Mouse (Mus musculus) spleen, postnatal 10 days (tissue): ENCODE data around the gene Depdc7.

Experiments
- DNase-seq, 2 experiments: peaks; one replicate each; pipeline ENCODE4 v3.0.0; 2021 to 2022; ENCODE audit warnings: low spot score in 2 of 2

Gene Depdc7

DNA sequence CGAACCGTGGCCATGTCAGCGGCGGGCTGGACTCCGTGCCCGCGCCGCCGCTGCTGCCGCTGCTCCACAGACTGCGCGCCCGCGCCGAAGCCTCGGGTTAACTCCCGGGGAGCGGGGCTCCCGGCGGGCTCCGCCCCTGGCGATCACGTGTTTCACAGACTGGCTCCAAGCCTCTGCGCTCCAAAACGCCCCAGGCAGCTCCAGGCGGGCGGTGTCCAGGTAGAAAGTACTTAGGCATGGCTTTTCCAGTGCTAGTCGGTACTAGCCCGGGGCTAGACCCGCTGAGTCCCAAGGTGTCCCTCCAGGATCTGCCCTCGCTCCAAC lies at the start of gene Depdc7:
TSS of gene Depdc7 (minus strand) at position 138 of the 324 bp plus-strand sequence.
- DNase-seq = peak; percentile 74 to 90

DNA sequence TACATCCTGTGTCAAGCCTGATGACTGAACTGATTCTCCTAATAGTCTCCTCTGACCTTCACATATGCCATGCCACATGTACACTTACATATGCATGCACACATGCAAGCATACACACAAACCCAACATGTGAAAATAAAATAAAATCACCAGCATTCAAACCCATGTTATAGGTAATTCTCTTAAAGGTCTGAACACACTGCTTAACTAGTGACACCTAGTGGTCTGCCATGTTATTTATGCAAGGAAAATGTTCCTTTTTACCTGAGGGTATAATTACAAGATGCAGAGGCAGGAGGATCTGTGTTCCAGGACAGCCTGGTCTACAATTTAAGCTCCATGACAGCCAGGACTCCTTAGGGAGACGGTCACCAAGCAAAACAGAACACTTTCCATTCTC lies 32.1 kb upstream of the Depdc7 start:
- DNase-seq = no peak

DNA sequence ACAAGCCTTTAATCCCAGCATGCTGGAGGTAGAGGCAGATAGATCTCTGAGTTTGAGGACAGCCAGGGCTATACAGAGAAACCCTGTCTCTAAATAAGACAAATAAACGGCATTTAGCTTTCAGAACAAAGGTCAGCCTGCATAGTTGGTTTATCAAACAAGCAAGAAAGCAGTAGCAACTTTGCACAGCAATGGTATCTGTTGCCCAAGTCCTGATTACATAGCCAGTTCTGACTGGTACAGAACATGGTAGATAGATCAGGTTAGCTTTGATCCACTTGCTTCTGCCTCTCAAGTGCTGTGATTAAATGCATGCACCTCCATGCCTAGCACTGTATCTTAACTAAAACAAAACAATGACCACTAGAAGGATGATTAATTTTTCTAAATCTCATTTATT lies 26.0 kb upstream of the Depdc7 start:
- no peak for DNase-seq

DNA sequence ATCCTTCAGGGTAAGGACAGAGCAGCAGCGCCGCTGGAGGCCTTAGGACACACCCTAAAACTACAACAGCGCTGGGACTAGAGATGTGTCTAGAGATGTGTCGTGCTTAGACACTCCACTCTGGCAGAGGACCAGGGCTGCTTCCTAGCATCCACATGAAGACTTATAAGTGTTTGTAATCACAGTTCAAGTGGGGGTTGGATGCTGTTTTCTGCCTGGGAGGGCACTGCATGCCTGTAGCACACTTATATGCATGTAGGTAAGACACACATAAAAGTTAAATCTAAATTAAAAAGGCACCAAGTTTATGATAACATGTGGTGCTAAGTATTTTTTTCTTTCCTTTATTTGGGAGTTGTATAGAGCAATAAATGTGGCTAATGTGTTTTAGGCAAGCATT lies 21.3 kb upstream of the Depdc7 start:
- DNase-seq = no peak

DNA sequence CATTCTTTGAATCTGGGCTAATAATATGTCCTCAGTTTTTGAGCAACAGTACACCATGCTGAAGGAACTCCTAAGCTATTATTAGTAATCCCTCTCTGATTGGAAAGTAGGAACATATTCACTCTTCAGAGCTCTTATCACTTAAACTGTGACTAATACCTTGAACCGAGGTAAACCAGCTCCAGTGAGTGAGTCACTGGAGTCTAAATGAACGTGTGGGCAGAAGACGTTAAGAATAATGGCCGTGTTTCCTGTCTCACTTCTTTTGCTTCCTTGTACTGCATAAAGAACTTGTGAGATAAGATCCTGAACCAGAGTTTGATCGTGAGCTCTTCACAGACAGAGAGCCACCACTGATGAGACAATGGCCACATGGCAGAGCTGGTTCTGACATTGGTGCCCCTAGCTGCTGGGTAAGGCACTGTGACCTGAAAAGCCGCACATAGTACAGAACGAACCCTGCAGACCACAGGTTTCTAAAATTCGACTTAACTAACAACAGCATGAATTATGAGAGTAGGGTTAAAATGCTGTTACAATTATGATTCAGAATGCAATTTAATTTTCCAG lies 20.5 kb upstream of the Depdc7 start:
- no peak for DNase-seq

DNA sequence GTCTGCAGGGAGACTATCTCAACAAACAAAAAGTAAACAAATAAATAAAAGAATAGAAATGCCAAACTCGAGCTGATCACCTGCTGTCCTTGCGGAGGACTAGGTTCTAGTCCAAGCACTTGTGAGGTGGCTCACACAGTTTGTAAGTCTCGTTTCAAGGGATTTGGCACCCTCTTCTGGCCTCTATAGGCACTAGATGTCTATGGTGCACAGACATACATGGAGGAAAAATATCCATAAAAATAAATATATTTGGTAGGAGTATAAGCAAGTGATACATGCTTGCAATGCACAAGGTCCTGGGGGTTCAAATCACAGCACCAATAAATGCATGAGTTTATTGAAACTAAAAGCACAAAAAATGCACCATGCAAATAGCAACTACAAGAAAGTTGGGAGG lies 7.9 kb upstream of the Depdc7 start:
- DNase-seq = no peak

DNA sequence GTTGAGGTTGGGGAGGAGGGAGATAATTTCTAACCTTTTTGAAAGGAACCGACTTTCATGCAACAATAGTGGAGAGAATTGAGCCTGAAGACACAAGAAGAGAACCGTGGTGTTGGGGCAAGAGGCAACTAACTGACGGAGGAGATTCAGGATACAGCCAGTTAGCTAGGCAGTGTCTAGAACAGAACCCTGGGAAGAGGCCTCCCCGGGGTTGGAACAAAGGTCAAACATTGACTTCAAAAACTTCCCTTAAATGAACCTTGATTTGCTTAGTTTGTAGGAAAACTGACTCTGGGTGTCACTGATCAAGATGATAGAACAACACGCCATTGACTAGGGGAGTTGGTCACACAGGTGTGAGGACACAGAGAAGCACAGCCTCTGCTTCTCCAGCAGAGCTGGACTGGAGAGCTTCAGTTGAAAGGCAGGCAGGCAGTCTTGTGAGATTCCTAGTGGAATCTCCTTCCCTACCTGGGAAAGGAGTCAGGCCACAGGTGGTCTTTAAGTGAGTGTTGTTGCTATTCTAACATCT lies 6.0 kb upstream of the Depdc7 start:
- DNase-seq = no peak

DNA sequence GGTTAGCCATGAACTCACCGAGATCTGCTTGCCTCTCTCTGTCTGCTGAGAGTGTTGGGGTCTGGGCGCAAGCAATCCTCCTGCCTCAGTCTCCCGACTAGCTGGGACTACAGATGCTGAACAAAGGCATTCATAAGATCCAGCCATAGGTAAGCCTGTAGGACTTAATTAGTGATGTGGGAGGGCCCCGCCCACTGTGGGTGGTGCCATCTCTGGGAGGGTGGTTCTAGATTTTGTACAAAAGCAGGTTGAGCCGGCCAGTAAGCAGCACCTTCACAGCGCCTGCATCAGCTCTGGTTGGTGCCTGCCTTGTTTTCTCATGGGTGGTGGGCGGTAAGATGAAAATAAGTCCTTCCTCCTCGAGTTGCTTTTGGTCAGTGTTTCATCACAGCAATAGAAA lies 3.6 kb upstream of the Depdc7 start:
- DNase-seq = no peak

DNA sequence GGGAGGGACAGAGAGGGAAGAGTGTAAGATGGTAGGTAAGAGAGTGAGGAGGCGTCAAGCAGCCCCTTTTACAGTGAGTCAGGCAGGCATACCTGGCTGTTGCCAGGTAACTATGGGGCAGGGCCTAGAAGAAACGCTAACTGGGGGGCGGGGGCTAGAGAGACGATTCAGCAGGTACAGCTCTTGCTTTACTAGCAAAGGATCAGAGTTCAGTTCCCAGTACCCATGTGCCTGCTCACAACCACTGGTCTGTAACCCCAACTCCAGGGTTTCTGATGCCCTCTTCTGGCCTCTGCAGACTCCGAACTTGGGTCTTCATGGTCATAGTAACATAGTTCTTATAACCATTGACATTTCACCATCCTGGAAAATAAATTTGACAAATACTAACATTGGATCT lies 1.3 kb upstream of the Depdc7 start:
- no peak for DNase-seq

DNA sequence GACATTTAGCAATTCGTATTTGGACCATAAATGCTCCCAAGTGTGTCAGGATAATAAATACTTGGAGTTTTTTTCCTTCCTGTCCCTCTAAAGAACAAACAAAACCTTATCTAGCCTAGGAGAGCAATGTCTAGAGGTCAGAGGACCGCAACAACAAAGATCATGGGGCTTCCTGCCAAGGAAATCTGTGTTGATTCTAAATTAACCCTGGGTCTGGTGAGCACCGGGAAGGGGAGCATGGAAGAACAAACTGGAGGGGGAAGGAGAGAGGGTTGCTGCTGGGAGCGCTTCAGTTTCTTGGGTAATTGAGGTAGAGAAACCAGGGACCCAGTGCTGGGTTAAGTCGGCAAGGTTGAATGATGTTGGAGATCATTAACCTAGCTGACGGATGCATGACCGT lies 482 bp upstream of the Depdc7 start:
- no peak for DNase-seq

DNA sequence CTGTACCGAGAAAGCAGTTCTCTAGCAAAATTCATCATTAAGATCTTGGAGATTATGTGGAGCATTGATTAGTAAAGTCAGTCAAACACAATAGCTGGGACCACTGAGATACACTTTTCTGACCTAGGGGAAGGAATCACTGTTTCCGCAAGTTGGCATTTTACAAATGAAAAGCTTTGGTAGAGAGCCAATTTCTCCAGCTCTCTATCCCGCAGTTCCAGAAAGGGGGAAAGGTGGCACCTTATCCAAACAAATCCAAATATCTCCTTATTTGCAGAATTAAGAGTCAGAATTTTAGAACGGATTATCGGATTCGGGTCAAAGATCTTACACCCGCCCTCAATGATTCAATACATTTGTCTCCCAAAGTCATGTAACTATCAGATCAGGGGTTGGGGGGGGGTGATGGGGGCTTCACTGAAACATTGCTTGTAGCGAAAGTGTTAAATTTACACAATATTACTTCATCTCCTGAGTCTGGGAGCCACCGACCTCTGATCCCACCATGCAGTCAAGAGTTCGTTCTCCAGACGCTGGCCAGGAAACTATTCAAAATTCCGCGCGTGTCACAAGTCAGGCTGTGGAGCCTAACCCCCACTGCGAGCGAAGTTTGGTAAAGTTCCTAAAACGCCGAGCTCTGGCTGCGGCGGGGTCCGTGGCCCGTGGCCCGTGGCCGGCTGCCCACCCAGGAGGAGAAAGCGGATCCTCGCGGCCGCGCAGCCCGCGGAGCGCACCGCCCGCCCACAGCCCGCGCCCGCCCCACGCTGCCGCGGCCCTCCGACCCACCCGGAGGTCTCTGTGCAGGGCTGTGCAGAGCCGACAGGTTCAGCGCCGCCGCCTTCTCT lies 560 bp downstream of the Depdc7 start:
- DNase-seq = no peak

DNA sequence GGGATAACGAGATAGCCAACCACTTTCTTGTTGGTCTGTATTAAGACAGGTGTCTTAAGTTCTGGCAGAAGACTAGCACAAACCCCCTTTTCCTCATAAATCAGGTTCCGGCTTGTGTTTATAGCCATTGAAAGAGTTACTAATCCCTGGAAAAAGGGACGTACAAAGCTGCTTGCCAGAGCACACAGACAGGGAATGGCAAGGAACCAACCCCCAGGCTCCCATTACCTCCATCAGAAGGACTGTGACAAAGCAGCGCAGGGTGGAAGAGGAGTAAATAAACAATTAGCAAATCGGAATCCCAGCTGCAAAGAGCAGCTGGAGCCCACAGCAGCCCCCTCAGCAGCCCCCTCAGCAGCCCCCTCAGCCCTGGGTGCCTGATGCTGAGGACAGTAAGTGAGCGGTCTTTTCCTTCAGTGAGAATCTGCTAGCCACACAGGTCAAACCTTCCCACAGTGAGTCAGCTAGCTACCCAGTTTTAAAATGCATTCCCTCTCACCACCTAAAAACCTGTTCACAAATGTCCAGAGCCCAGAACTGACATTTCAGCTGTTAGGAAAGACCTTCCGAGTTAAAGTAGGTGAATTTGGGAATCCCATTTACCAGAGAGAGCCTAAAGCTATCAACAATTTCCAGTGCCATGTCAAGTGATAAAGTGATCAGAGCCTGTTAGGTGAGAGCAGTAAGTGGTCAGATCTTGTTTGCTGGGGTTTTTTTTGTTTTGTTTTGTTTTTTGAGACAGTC lies 1.5 kb downstream of the Depdc7 start:
- no peak for DNase-seq

DNA sequence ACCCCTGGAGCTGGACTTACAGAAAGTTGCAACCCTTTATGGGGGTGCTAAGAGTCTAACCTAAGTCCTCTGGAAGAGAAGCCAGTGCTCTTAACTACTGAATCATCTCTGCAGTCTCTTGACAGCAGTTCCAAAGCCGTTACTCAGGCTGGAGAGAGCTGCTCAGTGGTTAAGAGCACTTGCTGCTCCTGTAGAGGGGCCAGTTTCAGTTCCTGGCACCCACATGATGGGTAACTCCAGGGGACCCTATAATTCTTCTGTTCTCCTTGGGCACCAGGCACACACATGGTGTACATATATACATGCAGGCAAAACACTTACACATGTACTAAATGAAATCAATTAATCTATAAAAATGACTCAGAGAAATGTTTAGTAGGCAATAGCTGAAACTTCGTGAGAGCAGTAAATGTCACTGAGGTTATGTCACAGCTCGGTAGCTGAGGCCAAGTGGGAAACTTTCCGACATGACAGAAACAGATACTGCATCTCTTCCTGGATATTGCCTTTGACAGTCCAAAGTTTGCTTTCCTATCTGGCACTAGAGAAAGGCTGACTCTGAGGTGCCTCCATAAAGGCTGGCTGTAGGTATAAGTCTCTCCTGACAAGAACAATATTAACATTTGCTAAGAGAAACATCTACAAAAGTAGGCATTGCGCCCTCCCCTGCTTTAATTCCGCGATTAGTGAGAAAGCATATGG lies 2.3 kb downstream of the Depdc7 start:
- DNase-seq = no peak

DNA sequence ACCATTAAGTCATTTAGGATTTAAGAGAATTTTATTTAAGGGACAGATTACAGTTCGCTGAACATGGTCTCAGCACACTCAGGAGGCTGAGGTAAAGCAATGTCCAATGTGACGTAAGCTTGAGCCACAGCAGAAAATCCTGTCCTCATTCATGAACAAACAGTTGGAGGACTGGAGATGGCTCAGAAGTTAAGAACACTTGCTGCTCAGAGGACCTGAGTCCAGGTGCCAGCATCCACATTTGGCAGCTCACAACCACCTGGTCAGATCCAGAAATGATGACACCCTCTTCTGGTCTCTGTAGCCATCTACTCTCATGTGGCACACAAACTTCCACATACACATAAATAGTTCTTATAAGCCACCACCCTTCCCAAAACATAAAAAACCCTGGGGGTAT lies 3.0 kb downstream of the Depdc7 start:
- no peak for DNase-seq

DNA sequence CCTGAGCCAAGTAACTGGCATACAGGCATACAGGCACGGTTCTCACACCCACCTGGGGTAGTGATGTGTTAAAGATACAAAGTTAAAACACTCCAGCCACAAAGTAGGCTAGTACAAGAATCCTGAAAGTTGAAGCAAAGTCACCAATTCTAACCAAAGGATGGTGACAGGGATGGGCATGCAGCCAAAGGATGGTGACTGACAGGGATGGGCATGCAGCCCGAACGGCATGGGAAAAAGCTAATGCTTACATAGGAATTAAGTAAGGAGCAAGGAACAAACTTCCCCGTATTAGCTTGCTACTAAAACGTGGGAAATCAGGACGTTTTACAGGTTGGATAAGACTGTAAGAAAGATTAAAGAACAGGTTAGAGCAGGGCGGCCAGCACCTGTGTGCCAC lies 6.4 kb downstream of the Depdc7 start:
- DNase-seq = no peak

DNA sequence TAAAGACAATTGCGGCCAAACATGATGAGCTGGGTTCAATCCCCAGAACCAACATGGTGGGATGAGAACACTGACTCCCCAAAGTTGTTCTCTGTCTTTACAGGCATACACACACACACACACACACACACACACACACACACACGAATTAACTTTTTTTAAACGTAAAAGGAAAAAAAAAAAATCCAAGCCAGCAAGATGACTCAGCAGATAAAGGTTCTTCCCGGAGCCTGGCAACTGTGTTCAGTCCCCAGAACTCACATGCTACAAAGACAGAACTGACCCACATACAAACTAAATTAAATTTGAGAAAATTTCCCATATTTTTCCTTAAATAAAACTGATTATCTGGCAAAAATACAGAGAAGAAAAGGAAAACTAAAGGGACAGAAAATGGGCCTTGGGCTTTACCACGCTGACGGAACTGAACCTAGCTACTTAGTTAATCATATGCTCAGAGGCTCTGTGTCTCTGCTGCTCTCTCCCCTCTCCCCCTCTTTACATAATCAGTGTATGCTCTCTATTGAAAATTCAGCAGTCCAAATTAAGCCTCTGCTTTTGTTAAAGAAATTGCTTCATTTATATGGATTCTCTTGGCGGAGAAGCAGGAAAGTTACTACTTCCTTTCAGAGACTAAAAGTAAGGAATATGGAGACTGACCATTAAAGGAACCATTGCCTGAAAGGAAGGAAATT lies 10.0 kb downstream of the Depdc7 start:
- no peak for DNase-seq

DNA sequence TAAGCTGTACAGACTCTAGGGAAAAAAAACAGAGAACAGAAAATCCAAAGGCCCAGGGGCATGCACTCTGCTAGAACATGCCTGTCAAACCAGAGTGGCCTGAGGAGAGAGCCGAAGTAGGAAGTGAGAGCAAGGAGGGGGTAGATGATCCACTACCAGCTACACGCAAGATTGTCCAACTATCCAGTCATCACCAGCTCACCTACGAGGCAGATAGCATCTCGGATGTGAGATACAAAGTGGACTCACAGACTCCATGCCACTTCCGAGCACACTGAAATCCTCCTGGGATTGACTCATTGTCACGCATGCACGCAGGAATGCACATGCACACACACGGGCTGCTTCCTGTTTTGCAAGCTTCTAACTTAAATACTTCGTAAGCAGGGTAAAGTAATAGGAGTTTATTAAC lies 10.6 kb downstream of the Depdc7 start:
- DNase-seq = peak in 1 of 2 experiments; percentile 17

DNA sequence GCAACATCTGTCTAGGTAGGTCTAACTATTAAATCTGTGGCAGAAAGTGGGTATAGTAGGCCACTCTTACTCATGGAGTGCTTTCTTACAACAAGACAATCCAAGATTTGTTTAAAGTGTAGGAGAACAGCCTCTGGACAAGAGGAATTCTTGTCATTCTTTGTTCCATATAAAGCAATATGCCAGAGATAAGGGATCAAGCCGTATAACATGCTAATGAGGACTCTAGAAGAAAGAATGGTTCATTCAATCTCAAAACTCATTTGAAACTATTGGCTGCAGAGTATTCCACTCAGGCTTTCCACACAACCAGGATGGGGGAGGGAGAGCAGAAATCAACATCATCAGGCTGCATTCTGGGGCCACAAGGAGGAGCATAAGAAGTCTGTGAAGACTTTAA lies 15.3 kb downstream of the Depdc7 start:
- no peak for DNase-seq

DNA sequence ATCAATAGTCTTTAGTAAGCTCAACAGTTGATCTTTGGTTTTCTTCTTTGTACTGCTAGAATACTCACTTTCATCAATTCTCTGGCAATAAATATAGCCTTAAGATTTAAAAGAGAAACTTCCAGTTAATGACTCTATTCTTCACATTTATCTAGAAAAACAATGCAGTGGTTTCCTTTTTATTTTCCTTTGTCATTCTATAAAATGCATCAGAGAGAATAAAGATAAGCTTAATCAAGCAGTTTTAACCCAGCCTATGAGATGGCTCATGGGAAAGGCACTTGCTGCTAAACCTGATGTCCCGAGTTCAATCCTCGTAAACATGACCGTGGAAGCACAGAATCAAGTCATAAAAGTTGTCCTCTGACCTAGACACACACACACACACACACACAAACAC lies 20.7 kb downstream of the Depdc7 start:
- DNase-seq = no peak

DNA sequence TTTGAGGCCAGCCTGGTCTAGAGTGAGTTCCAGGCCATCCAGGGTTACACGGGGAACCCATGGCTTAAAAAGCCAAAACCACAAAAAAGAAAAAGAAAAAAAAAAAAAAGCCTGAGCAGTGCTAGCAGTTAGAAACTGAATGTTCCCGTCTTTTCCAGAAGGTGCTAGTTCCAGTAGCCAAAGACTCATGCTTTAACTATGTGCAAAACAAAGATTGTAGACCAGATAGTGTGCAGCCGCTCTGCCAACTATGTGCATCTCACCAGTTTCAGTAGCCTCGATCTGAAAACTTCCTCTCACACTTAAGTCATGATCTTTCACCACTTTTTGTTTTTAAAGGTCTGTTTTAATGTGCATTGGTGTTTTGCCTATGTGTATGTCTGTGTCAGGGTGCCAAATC lies 24.9 kb downstream of the Depdc7 start:
- DNase-seq = no peak

DNA sequence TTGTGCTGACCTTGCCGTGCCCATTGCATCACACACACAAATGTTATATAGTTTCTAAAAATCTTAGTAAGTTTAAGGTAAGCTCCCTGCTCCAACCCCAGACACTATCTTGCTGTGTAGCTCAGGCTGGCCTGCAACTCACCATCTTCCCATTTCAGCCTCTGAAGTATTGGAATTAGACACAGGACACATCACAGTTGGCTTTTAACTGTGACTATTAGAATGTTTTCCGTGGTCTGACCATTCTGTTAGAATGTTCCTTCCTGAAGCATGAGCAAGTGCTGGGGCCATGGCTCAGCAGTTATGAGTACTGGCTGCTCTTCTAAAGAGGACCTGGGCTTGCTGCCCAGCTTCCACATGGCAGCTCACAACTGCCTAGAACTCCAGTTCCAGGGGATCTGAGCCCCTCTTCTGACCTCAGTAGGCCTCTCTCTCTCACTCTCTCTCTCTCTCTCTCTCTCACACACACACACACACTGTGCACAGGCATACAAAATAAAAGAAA lies 25.4 kb downstream of the Depdc7 start:
- no peak for DNase-seq
